Mouse (Mus musculus): ENCODE measurements at regions not wholly inside any gene's neighbourhood (a gene's known extent, or its start where the extent isn't known, plus 50 kb on each side); places are given as distances from the start of the nearest gene placed in this dataset.

DNA sequence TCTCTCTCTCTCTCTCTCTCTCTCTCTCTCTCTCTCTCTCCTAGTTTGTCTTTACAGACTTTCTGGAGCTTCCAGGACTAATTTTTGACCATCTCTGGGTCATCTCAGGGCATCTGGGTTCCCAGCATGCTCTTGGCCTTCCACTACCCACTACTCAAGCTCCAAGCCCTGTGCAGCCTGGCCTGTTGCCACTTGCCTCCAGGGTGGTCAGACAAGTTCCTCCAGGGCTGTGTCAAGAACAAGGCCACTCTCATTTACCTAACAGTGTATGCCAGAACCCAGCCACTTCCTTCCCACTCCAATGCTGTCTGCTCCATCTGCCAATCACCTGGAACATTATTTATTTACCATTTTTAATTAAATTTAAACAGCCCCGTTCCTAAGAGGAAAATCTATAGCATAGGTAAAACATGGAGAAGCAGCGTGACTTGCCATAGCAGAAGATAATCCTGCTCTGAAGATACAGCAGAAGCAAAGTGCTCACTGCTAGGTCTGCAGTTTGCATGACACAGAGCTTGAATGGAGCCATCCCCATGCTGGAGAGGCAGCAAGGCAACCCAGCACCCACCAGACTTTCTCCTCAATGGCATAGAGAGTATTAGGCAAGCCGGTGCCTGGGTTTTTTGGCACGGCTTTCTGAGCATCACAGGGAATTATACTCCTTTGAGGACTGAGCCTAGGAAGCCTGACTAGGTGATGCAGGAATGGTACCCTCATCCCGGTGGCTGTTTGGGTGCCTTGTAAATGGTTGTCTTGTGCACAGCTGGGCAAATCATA is 54.0 kb downstream of the Foxi1 start:
- no peak for DNase-seq (ENCODE audit: inconsistent age in 2 of 2, low spot score in 1 of 2)

DNA sequence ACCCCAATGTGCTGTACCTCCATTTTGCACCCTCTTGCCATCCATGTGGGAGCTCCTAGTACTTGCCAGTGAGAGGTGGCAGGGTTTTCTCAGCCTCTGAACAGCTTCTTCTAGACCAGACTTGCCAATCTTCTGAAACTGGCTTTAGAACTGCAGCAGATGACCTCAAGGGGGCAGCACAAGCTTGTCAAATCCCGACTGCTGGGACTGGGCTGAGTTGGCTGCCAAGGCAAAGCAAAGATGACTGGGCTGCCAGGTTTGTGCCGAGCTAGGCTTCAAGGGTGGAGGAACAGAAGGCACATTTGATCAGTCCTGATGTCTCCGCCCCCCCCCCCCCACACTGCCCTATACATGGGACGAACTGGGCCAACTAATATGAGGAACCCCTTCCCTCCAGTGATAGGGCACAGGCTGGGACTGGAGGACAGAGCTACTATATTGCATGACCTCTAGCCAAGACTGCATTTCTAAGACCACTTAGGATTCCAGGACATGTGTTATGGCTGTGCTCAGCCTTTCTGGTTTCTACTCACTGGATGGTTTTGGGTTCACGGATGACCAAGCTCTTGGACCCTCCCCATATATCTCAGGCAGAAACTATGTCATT is 51.1 kb upstream of the 4930469K13Rik start:
- DNase-seq (ENCODE audit: inconsistent age in 2 of 2, low spot score in 1 of 2), result peak; percentile 68 to 91
